ENCODE assay signal across 19 mouse cellular contexts in the genomic region with DNA sequence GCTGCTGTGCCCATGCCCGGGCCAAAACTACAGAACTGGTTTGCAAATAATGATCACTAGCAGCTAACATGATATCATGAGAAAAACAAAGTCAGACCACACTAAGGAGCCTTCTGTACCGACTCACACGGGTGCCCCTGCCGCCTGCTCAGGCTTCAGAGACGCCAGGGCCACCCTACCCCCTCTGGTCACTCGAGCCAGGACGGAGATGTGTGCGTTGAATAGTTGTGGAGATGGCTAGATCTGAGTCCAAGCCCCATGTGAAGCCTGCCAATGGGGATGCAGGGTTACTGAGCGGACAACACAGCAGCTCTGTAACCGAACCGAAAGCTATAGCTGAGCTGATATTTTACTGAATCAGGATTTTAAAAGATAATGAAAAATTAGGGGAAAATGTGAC.
DNase-seq lines count a peak whose midpoint lies in the region; ATAC-seq and TF ChIP-seq lines count a peak whose summit lies in the region.
"Had no signal": no experiment of that assay in that cellular context is flagged by ENCODE, and none has a peak within 500 bp of the region (broad histone marks: within the 10 kb centered on the region; RNA-seq: fewer than 3 reads in every experiment).

No protein-coding gene starts in this region.

- H3K27me3 ChIP-seq in heart, embryonic 12.5 days (replicated peaks) = no peaks in the 10 kb centered on the region
- H3K27me3 ChIP-seq in kidney, adult 2 months (replicated peaks; ENCODE audit: control insufficient read depth, insufficient read depth, low read length) = no peaks in the 10 kb centered on the region
- H3K27me3 ChIP-seq in spleen, adult 2 months (ENCODE audit: control insufficient read depth, insufficient read depth, low read length) = no peaks in the 10 kb centered on the region
- H3K27me3 ChIP-seq: Patski had no signal

- H3K9me3 ChIP-seq in heart, embryonic 12.5 days (replicated peaks) = no peaks in the 10 kb centered on the region

- no peak for TF ChIP-seq POLR2A in kidney, adult 2 months (IDR thresholded peaks at IDR 0.05; ENCODE audit: low read depth, low read length)
- TF ChIP-seq POLR2A in spleen, adult 2 months (IDR thresholded peaks at IDR 0.05; ENCODE audit: low read depth, low read length) = no peak

- no peak for ATAC-seq in heart, embryonic 12.5 days (ENCODE audit: insufficient number of reproducible peaks, low FRiP score)
- ATAC-seq in megakaryocyte-erythroid progenitor cell, adult 5-6 weeks (replicated peaks; ENCODE audit: low FRiP score, low TSS enrichment, poor library complexity, severe bottlenecking) = peak; percentile 46; the same call in 1 of the 2 replicates
- ATAC-seq: Patski had no signal

- no peak overlapping the region for H3K4me3 ChIP-seq in heart, embryonic 12.5 days
- H3K4me3 ChIP-seq in kidney, adult 2 months (ENCODE audit: insufficient read depth, low read depth, low read length) = no peak overlapping the region
- H3K4me3 ChIP-seq in spleen, adult 2 months (ENCODE audit: extremely low read depth, insufficient read depth, insufficient read length) = no peak overlapping the region

- H3K36me3 ChIP-seq in heart, embryonic 12.5 days = peaks cover 33% of the 10 kb centered on the region
- no peaks in the 10 kb centered on the region; the same call in 1 of the 2 replicates for H3K36me3 ChIP-seq in kidney, adult 2 months (ENCODE audit: control insufficient read depth, insufficient read depth, low read length)
- H3K36me3 ChIP-seq in spleen, adult 2 months (ENCODE audit: control insufficient read depth, insufficient read depth, low read length) = no peaks in the 10 kb centered on the region

- no peak for DNase-seq in heart, postnatal 14 days
- no peak for DNase-seq in kidney, adult 2 months
- no peak for DNase-seq in kidney, adult 9 months
- no peak for DNase-seq in spleen, adult 2 months (ENCODE audit: low read depth in 1 of 2, low spot score in 2 of 2)
- no peak for DNase-seq in spleen, adult 18-20 months
- DNase-seq in MN1 (ENCODE audit: low spot score) = no peak
- DNase-seq: adrenal gland, postnatal 10 days; cerebellum, adult 11-12 months; cerebellum, postnatal 14 days; embryo, embryonic 11 days; gastrocnemius, postnatal 25 days; kidney, adult 11 months; kidney, postnatal 10 days; liver; right cerebral cortex, adult 18-20 months; thymus, adult 2 months had no signal

- intact Hi-C loops in heart, postnatal 14 days (cut with DNase I) = no loop called here

- no peak overlapping the region for H3K9ac ChIP-seq in heart, embryonic 12.5 days

- TF ChIP-seq CTCF in kidney, adult 2 months (conservative IDR thresholded peaks at IDR 0.05; ENCODE audit: insufficient read depth, insufficient read length, low read depth, low read length) = no peak
- no peak for TF ChIP-seq CTCF in spleen, adult 2 months (IDR thresholded peaks at IDR 0.05; ENCODE audit: extremely low read depth, insufficient read depth, insufficient read length, insufficient replicate concordance)

- H3K27ac ChIP-seq in heart, embryonic 12.5 days (ENCODE audit: poor library complexity, severe bottlenecking) = 0 out of 2 replicates have a peak overlapping the region, but pooled peaks have one; percentile 47
- peak overlapping the region; percentile 34; the same call in 1 of the 2 replicates for H3K27ac ChIP-seq in kidney, adult 2 months (ENCODE audit: insufficient read depth, low read depth, low read length)
- peak overlapping the region; percentile 63 for H3K27ac ChIP-seq in spleen, adult 2 months (ENCODE audit: insufficient read depth, low read length)

- no peak overlapping the region for H3K4me2 ChIP-seq in heart, embryonic 12.5 days

- peaks cover 64% of the 10 kb centered on the region for H3K4me1 ChIP-seq in heart, embryonic 12.5 days (replicated peaks)
- H3K4me1 ChIP-seq in kidney, adult 2 months (ENCODE audit: control insufficient read depth, insufficient read depth, low read length) = peaks cover 60% of the 10 kb centered on the region
- peaks cover 7% of the 10 kb centered on the region; the same call in 1 of the 2 replicates for H3K4me1 ChIP-seq in spleen, adult 2 months (ENCODE audit: control insufficient read depth, insufficient read depth, insufficient read length)

- WGBS in heart, embryonic 12.5 days = 83% methylated on average over 11 of the region's 11 CpGs
- WGBS in kidney, adult 2 months = 75% methylated on average over 11 of the region's 11 CpGs
- WGBS in spleen, adult 2 months = 82% methylated on average over 11 of the region's 11 CpGs
